Mouse (Mus musculus) limb, embryonic 15.5 days (tissue): ENCODE data around the gene Nptxr. TPM values are rescaled to one million over a fixed set of nuclear protein-coding genes. Genes with fewer than 3 reads are reported as not detected.
"Not testable (repeated sequence)": the region's sequence is repeated elsewhere in the genome, so short reads cannot be mapped to it uniquely, and the experiment has no call there.

Experiments used
- ATAC-seq: fragments of 200-750 bp; cut with Nextera tagmentation; 2 replicates; pipeline ENCODE4 v1.8.0; 2017; ENCODE audit warnings: low read depth, moderate TSS enrichment; ENCODE audit not compliant: insufficient number of reproducible peaks, low FRiP score, low TSS enrichment
- H3K27ac ChIP-seq: fragments of 300-500 bp; sonication (generic); 2 replicates; pipeline ENCODE4 v1.5.1; 2015; ENCODE audit warnings: moderate library complexity, mild to moderate bottlenecking, inconsistent platforms
- H3K27me3 ChIP-seq: fragments of 300-500 bp; sonication (generic); 2 replicates; pipeline ENCODE4 v1.6.1; 2015; ENCODE audit warnings: inconsistent platforms
- H3K36me3 ChIP-seq: fragments of 300-500 bp; sonication (generic); 2 replicates; pipeline ENCODE4 v1.6.1; 2015; ENCODE audit warnings: inconsistent platforms
- H3K4me1 ChIP-seq: fragments of 300-500 bp; sonication (generic); 2 replicates; pipeline ENCODE4 v1.6.1; 2015; ENCODE audit warnings: inconsistent platforms
- H3K4me2 ChIP-seq: fragments of 300-500 bp; sonication (generic); 2 replicates; pipeline ENCODE4 v1.6.1; 2015; ENCODE audit warnings: mild to moderate bottlenecking, inconsistent platforms
- H3K4me3 ChIP-seq: fragments of 300-500 bp; sonication (generic); 2 replicates; pipeline ENCODE4 v1.5.1; 2015; ENCODE audit warnings: mild to moderate bottlenecking, inconsistent platforms
- H3K9ac ChIP-seq: fragments of 300-500 bp; sonication (generic); 2 replicates; pipeline ENCODE4 v1.6.1; 2015; ENCODE audit warnings: inconsistent platforms
- H3K9me3 ChIP-seq: fragments of 300-500 bp; sonication (generic); 2 replicates; pipeline ENCODE4 v1.6.1; 2016; ENCODE audit warnings: inconsistent platforms
- WGBS: fragments of 180-500 bp; shearing (Covaris S2); methylation state at CpG from one replicate; pipeline ENCODE4 v1.1.7; 2015; 5-methylcytosine and 5-hydroxymethylcytosine counted together
- polyA plus RNA-seq: library from polyadenylated mRNA; unstranded; fragments of >200 nt; fragmentation: Nextera tagmentation; extraction: Ambion mirVana; gene quantifications from 2 replicates; pipeline ENCODE4 v1.2.1, GENCODE M21; 2015

Gene Nptxr
- polyA plus RNA-seq, 1 experiment from 2014 or later: 6.5 TPM

GRCm38 (mm10) chr15:79813666-79814258 lies 9.2 kb upstream of the Nptxr start:
- ATAC-seq: no peak
- no peaks in the 10 kb centered on the region for H3K36me3 ChIP-seq
- H3K9me3 ChIP-seq: no peaks in the 10 kb centered on the region; the same call in 1 of the 2 replicates
- H3K27ac ChIP-seq: no peak overlapping the region
- H3K4me3 ChIP-seq: no peak overlapping the region
- WGBS: 39% methylated on average over 8 of the region's 8 CpGs
- no peaks in the 10 kb centered on the region for H3K4me1 ChIP-seq
- peaks cover 5% of the 10 kb centered on the region; the same call in 1 of the 2 replicates for H3K27me3 ChIP-seq
- no peak overlapping the region for H3K4me2 ChIP-seq
- no peak overlapping the region for H3K9ac ChIP-seq

- H3K9me3 ChIP-seq, H3K9ac ChIP-seq, H3K36me3 ChIP-seq, H3K4me1 ChIP-seq, H3K4me3 ChIP-seq, ATAC-seq, H3K4me2 ChIP-seq, H3K27ac ChIP-seq: not testable (repeated sequence)
- 65% methylated on average over 2 of the region's 2 CpGs for WGBS
- peaks cover 14% of the 10 kb centered on the region for H3K27me3 ChIP-seq
Observed at GRCm38 (mm10) chr15:79812840-79813239, 8.3 kb upstream of the Nptxr start.

- no peak for ATAC-seq
Observed at GRCm38 (mm10) chr15:79810997-79811396, 6.4 kb upstream of the Nptxr start.

GRCm38 (mm10) chr15:79810061-79810460 lies 5.5 kb upstream of the Nptxr start:
- WGBS: 45% methylated on average over 3 of the region's 3 CpGs
- no peak overlapping the region for H3K4me2 ChIP-seq
- H3K4me1 ChIP-seq: peaks cover 1% of the 10 kb centered on the region
- no peak overlapping the region for H3K9ac ChIP-seq
- ATAC-seq: no peak
- peaks cover 42% of the 10 kb centered on the region for H3K27me3 ChIP-seq
- H3K9me3 ChIP-seq: no peaks in the 10 kb centered on the region
- no peak overlapping the region for H3K4me3 ChIP-seq
- H3K27ac ChIP-seq: no peak overlapping the region
- no peaks in the 10 kb centered on the region for H3K36me3 ChIP-seq

More at GRCm38 (mm10) chr15:79810997-79811396, 6.4 kb upstream of the Nptxr start:
- whole genome bisulfite sequencing: 74% methylated on average over 4 of the region's 4 CpGs
- H3K4me2 ChIP-seq: no peak overlapping the region
- peaks cover 32% of the 10 kb centered on the region for H3K27me3 ChIP-seq
- no peak overlapping the region for H3K9ac ChIP-seq
- no peaks in the 10 kb centered on the region for H3K4me1 ChIP-seq
- H3K36me3 ChIP-seq: no peaks in the 10 kb centered on the region
- no peak overlapping the region for H3K4me3 ChIP-seq
- H3K9me3 ChIP-seq: no peaks in the 10 kb centered on the region
- no peak overlapping the region for H3K27ac ChIP-seq

GRCm38 (mm10) chr15:79808658-79809057 lies 4.1 kb upstream of the Nptxr start:
- no peak overlapping the region for H3K4me3 ChIP-seq
- no peak overlapping the region for H3K4me2 ChIP-seq
- 57% methylated on average over 5 of the region's 5 CpGs for WGBS
- no peak overlapping the region for H3K27ac ChIP-seq
- H3K36me3 ChIP-seq: no peaks in the 10 kb centered on the region
- no peaks in the 10 kb centered on the region for H3K9me3 ChIP-seq
- no peak for ATAC-seq
- peaks cover 14% of the 10 kb centered on the region for H3K4me1 ChIP-seq
- no peak overlapping the region for H3K9ac ChIP-seq
- H3K27me3 ChIP-seq: peaks cover 56% of the 10 kb centered on the region

- H3K4me2 ChIP-seq: no peak overlapping the region
- 32% methylated on average over 5 of the region's 5 CpGs for WGBS
- H3K9ac ChIP-seq: no peak overlapping the region
- peaks cover 61% of the 10 kb centered on the region for H3K27me3 ChIP-seq
- H3K4me1 ChIP-seq: peaks cover 19% of the 10 kb centered on the region
- no peak for ATAC-seq
- H3K9me3 ChIP-seq: no peaks in the 10 kb centered on the region
- no peak overlapping the region for H3K4me3 ChIP-seq
- H3K27ac ChIP-seq: no peak overlapping the region
- no peaks in the 10 kb centered on the region for H3K36me3 ChIP-seq
Observed at GRCm38 (mm10) chr15:79808114-79808513, 3.5 kb upstream of the Nptxr start.

GRCm38 (mm10) chr15:79807050-79807449 lies 2.5 kb upstream of the Nptxr start:
- H3K4me1 ChIP-seq: peaks cover 22% of the 10 kb centered on the region
- 29% methylated on average over 1 of the region's 1 CpGs for WGBS
- H3K27me3 ChIP-seq: peaks cover 71% of the 10 kb centered on the region
- H3K9ac ChIP-seq: no peak overlapping the region
- no peak for ATAC-seq
- H3K9me3 ChIP-seq: no peaks in the 10 kb centered on the region
- H3K27ac ChIP-seq: no peak overlapping the region
- H3K4me2 ChIP-seq: no peak overlapping the region
- no peak overlapping the region for H3K4me3 ChIP-seq
- H3K36me3 ChIP-seq: no peaks in the 10 kb centered on the region

GRCm38 (mm10) chr15:79805246-79805645 lies 680 bp upstream of the Nptxr start:
- no peaks in the 10 kb centered on the region for H3K9me3 ChIP-seq
- 0 out of 2 replicates have a peak overlapping the region, but pooled peaks have one; percentile 95 for H3K4me2 ChIP-seq
- no peak overlapping the region for H3K27ac ChIP-seq
- ATAC-seq: no peak
- H3K9ac ChIP-seq: no peak overlapping the region
- 18% methylated on average over 8 of the region's 8 CpGs for WGBS
- H3K36me3 ChIP-seq: no peaks in the 10 kb centered on the region
- H3K27me3 ChIP-seq: peaks cover 83% of the 10 kb centered on the region
- H3K4me1 ChIP-seq: peaks cover 22% of the 10 kb centered on the region
- peak overlapping the region; percentile 68; the same call in 1 of the 2 replicates for H3K4me3 ChIP-seq

- Histone ChIP-seq H3K9ac (peak overlapping the region; percentile 52), H3K36me3 (no peaks in the 10 kb centered on the region), H3K4me3 (peak overlapping the region; percentile 68), H3K9me3 (no peaks in the 10 kb centered on the region), H3K4me2 (peak overlapping the region; percentile 95), H3K27ac (no peak overlapping the region), H3K27me3 (peaks cover 87% of the 10 kb centered on the region), H3K4me1 (peaks cover 22% of the 10 kb centered on the region)
- 4% methylated on average over 81 of the region's 81 CpGs for WGBS
- ATAC-seq: no peak
Observed at GRCm38 (mm10) chr15:79803533-79804351, 824 bp downstream of the Nptxr start.

GRCm38 (mm10) chr15:79802304-79802703 lies 2.3 kb downstream of the Nptxr start:
- no peak for ATAC-seq
- peaks cover 73% of the 10 kb centered on the region for H3K27me3 ChIP-seq
- H3K4me2 ChIP-seq: no peak overlapping the region
- H3K4me3 ChIP-seq: no peak overlapping the region
- H3K36me3 ChIP-seq: no peaks in the 10 kb centered on the region
- no peaks in the 10 kb centered on the region for H3K9me3 ChIP-seq
- H3K4me1 ChIP-seq: peaks cover 22% of the 10 kb centered on the region
- WGBS: 58% methylated on average over 4 of the region's 4 CpGs
- no peak overlapping the region for H3K27ac ChIP-seq
- no peak overlapping the region for H3K9ac ChIP-seq

GRCm38 (mm10) chr15:79801646-79802045 lies 2.9 kb downstream of the Nptxr start:
- Histone ChIP-seq H3K4me2 (no peak overlapping the region), H3K27ac (no peak overlapping the region), H3K4me1 (peaks cover 22% of the 10 kb centered on the region), H3K9ac (no peak overlapping the region), H3K4me3 (no peak overlapping the region), H3K36me3 (no peaks in the 10 kb centered on the region), H3K9me3 (no peaks in the 10 kb centered on the region), H3K27me3 (peaks cover 66% of the 10 kb centered on the region)
- ATAC-seq: no peak
- 63% methylated on average over 2 of the region's 2 CpGs for WGBS

GRCm38 (mm10) chr15:79800701-79801100 lies 3.9 kb downstream of the Nptxr start:
- H3K27ac ChIP-seq: no peak overlapping the region
- no peak overlapping the region for H3K4me2 ChIP-seq
- peaks cover 57% of the 10 kb centered on the region for H3K27me3 ChIP-seq
- no peak for ATAC-seq
- no peaks in the 10 kb centered on the region for H3K9me3 ChIP-seq
- no peaks in the 10 kb centered on the region for H3K36me3 ChIP-seq
- 62% methylated on average over 11 of the region's 11 CpGs for WGBS
- peaks cover 22% of the 10 kb centered on the region for H3K4me1 ChIP-seq
- H3K4me3 ChIP-seq: no peak overlapping the region
- H3K9ac ChIP-seq: no peak overlapping the region
